Mouse (Mus musculus): ENCODE data around the gene Dnase2a.

- TF ChIP-seq CTCF (IDR thresholded peaks at IDR 0.05; ENCODE audit: extremely low read depth, insufficient read depth, insufficient read length, insufficient replicate concordance) = no peak
- TF ChIP-seq POLR2A (IDR thresholded peaks at IDR 0.05; ENCODE audit: low read depth, low read length) = no peak
These were observed 5.1 kb downstream of the Dnase2a start for GRCm38 (mm10) chr8:84913502-84913900.

Data from spleen, adult 2 months (tissue).